Mouse (Mus musculus): ENCODE measurements around the gene Adamts2.

DNA sequence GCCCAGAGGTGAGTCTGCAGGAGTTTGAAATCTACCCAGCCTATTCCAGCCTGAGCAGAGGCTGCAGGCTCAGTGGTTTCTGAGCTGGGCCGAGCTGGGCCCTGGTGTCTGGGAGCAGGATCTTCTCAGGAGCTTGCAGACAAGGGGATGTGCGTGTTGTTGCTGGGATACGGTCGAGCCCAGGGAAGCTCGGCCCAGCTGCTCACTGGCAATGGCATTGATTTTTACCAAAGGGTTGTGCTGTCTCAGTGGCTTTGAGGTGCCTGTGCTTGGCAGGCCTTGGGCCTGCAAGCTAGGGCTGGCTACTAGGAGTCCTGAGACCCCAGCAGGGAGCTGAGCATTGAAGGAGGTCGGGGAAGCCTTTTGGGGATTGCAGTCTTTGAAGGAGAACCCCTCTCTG lies 30.4 kb upstream of the Adamts2 start:
- TF ChIP-seq CTCF (IDR thresholded peaks at IDR 0.05; ENCODE audit: low read depth, low read length) (no peak), POLR2A (IDR thresholded peaks at IDR 0.05; ENCODE audit: insufficient read depth, low read length) (no peak)
